Mouse (Mus musculus) megakaryocyte, embryonic 14.5 days (primary cell): ENCODE measurements around the gene Lsmem1. TPM values are rescaled to one million over a fixed set of nuclear protein-coding genes. Genes with fewer than 3 reads are reported as not detected.
A peak's percentile ranks its signal among the peaks of the same experiment; 100 is the strongest.

Source experiments
- H3K27me3 ChIP-seq: replicated peaks from 2 replicates; pipeline ENCODE3; 2012; ENCODE audit warnings: inconsistent platforms
- H3K36me3 ChIP-seq: replicated peaks from 2 replicates; pipeline ENCODE3; 2012; ENCODE audit warnings: low read length, inconsistent platforms, mixed read lengths
- H3K4me1 ChIP-seq: 2 replicates; pipeline ENCODE4 v1.6.1; 2012; ENCODE audit warnings: inconsistent platforms
- H3K4me3 ChIP-seq: replicated peaks from 2 replicates; pipeline ENCODE3; 2012; ENCODE audit warnings: moderate library complexity, mild to moderate bottlenecking, inconsistent platforms
- H3K9me3 ChIP-seq: 2 replicates; pipeline ENCODE4 v1.6.1; 2012; ENCODE audit warnings: inconsistent platforms
- FLI1 ChIP-seq: IDR thresholded peaks from 2 replicates; pipeline ENCODE4 v1.6.1; 2012; ENCODE audit warnings: low read length, inconsistent platforms, mixed read lengths
- GATA1 ChIP-seq: IDR thresholded peaks from 3 replicates; pipeline ENCODE4 v1.6.1; 2012; ENCODE audit warnings: mixed read lengths, low read length, inconsistent platforms, borderline replicate concordance
- polyA plus RNA-seq: library from polyadenylated mRNA; stranded (reverse); fragments of >175 nt; gene quantifications from 2 replicates; pipeline ENCODE4 v1.2.3, GENCODE M21; 2012; ENCODE audit warnings: low replicate concordance; ENCODE audit not compliant: insufficient read depth

The Lsmem1 gene
- polyA plus RNA-seq, 1 experiment = 0.27 TPM

DNA sequence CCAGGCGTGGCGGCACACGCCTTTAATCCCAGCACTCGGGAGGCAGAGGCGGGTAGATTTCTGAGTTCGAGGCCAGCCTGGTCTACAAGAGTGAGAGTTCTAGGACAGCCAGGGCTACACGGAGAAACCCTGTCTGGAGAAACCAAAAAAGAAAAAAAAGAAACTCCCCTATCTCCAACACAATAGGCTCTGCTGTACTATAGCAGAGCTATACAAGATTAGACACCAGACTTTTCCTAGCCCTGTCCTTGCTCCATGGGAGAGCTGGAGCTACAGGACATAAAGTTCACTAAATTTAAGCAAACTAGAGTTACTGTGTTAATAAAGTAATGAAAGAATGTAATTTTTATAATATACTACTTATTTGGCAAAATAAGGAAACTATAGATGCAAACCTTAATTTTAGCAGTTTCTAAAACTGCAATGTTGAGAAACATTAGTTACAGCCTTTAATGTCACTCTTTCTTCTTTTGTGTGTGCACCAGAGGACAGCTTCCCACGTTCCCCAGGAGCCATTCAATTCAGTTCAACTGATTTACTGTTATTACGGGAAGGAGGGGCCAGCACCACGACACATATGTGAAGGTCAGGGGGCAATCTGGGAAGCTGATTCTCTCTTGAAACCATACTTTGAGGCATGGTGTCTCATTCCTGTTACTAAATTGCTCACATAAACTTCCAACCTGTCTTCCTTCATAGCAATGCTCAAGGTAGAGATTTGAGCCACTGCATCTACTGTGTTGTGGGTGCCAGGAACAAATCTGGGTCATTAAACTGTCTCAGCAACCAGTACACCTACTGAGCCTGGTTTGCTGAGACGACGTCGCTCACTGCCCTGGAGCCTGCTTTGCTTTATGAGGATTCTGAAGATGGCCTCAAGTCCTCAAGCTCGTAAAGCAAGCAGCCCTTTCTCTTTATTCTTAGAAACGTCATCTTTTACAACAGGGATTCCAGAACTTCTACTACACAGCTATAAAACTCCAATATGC lies 15.9 kb upstream of the Lsmem1 start:
- H3K4me3 ChIP-seq = no peak overlapping the region
- TF ChIP-seq FLI1 (no peak), GATA1 (no peak)
- H3K27me3 ChIP-seq = no peaks in the 10 kb centered on the region
- peaks cover 83% of the 10 kb centered on the region for H3K36me3 ChIP-seq
- H3K4me1 ChIP-seq = peaks cover 21% of the 10 kb centered on the region
- H3K9me3 ChIP-seq = no peaks in the 10 kb centered on the region

DNA sequence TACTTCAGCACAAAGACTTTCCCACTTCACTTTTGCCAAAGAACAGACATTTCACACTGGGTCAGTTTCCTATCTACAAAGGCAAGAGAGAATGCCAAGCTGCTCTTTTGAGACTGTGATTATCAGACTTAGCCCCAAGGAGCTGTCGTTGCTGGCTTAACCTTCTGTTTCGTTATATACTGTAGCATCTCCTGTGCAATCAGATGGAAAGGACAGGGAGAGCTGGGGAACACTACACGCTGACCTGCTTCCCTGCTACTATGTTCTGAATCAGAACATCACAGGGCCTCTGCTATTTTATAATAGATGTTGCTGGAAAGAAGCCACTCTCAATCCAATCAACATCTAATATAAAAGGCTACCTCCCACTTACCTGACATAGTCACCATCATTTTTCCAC lies 9.8 kb upstream of the Lsmem1 start:
- peaks cover 98% of the 10 kb centered on the region for H3K36me3 ChIP-seq
- no peaks in the 10 kb centered on the region for H3K27me3 ChIP-seq
- 0 out of 2 replicates have a peak, but pooled peaks cover 3% of the 10 kb centered on the region for H3K4me1 ChIP-seq
- TF ChIP-seq GATA1 = no peak
- no peak for TF ChIP-seq FLI1
- no peak overlapping the region for H3K4me3 ChIP-seq
- no peaks in the 10 kb centered on the region for H3K9me3 ChIP-seq

DNA sequence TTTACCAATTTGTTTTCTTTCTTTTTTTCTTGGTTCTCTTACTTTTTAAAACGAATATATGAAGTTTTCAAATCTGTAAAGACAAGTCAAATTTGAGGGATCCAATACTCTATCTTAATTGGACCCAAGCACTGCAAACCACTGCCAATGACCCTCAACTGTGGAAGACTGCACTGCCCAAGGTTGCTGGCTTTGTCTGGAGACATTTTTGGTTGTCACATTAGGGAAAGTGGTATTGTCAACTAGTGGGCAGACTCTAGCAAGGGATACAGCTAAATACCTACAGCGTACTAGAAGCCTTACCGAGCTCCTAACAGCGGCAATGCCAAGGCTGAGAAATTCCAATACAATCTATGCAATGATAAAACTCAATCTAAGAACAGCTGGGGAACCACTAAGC lies 8.6 kb upstream of the Lsmem1 start:
- Histone ChIP-seq H3K9me3 (no peaks in the 10 kb centered on the region), H3K27me3 (no peaks in the 10 kb centered on the region), H3K4me1 (0 out of 2 replicates have a peak, but pooled peaks cover 3% of the 10 kb centered on the region), H3K36me3 (peaks cover 98% of the 10 kb centered on the region), H3K4me3 (no peak overlapping the region)
- TF ChIP-seq GATA1 (no peak), FLI1 (no peak)

DNA sequence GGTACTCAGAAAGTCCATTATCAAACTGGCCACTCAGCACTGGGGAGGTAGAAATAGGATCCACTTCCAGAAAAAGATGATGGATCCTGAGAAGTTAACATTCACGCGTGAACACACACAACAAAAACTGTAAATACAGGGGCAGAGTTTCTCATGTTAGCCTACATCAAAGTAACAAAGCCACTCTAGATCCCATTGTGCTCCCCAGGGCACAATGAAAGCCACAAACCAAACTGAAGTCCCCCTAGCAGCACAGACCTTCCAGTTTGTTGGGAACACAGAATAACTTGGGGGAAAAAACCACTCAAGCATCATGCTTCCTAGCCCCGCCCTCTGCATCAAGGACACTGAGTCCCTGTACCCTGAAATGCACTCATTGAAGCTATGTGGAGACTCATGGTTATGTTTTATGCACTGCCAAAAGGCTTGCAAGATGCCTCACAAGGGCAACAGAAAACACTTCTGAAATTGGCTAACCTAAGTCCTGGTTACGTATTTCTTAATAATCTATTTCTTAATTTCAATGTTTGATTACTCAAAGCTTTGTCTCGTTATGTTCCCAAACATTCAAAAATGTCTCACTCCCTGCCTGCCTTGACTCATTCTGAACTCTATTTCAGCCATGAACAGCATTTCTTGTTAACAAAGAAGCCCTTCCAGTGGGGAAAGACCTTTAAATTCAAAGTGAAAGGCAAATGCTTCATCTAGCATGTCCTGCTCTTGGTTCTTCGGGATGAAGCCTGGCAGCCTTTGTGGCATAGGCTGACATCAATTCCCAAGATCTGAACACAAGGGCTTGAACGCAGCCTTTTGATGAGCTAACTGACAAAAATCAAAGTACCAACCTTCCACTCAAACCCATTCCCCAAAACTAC lies 3.1 kb upstream of the Lsmem1 start:
- H3K9me3 ChIP-seq = no peaks in the 10 kb centered on the region

DNA sequence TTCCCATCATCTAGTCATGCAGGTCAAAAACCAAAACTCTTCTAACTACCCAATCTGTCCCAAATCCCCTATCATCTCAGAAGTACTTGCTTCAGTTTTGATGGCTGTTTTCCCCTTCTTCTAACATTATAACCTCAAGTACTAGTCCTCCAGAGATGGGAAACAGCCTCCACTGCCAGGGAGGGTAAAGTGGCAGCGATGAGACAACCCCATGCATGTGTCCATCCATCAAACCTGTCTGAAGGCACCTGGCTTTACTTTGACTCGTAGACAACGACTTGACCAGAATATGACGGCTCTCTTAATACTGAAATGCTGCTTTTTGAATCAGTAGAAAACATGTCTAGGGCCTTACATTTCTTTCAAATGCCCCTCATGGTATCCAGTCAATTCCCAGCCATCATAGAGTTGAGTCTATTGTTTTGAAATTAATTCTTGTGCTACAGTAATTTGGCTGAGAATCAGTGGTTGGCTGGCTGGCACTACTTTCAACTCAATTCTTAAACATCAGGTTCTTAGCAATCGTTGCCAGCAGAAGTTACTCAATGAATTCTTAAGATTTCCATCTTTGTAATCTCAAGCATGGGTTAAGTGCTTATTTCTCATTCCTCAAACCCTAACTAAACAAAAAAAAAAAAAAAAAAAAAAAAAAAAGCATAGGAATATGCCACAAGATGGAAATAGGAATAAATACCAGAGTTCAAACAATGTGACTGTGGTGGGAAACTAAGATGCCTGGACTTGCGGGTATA lies 1.4 kb upstream of the Lsmem1 start:
- Histone ChIP-seq H3K4me3 (no peak overlapping the region), H3K36me3 (peaks cover 69% of the 10 kb centered on the region)

More for the DNA sequence above, 3.1 kb upstream of the Lsmem1 start:
- no peak overlapping the region for H3K4me3 ChIP-seq
- H3K27me3 ChIP-seq = no peaks in the 10 kb centered on the region
- peaks cover 86% of the 10 kb centered on the region for H3K36me3 ChIP-seq
- H3K4me1 ChIP-seq = peaks cover 31% of the 10 kb centered on the region
- TF ChIP-seq GATA1 (no peak), FLI1 (no peak)

DNA sequence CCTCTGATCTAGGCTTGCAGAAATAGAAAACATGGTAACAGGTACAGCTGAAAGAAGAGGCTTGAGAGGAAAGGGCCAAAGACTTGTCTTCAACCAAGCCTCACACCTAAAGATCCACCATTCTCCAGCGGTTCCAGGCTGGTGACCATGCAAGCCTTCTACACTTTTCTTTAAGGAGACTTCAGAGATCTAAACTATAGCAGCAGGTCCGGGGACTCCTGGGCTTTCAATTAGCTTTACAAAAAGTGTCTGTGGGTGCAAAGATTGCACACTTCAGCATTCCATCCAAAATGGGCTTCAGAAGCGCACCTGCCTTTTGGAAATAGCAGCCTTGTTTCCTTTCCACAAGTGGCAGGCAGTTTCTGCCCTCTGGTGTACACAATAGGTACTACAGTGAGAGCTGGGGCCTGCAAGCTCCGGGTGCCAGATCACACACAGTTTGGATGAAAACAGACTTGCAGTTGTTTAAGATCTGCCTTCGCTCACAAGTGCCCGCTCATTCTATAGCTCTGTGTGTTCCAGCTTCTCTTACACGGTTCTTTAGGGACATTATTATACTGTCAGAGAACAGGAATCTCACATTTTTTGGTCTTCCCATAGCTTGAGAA lies 609 bp upstream of the Lsmem1 start:
- peaks cover 61% of the 10 kb centered on the region for H3K36me3 ChIP-seq
- H3K4me3 ChIP-seq = no peak overlapping the region
- TF ChIP-seq GATA1 (no peak), FLI1 (no peak)
- H3K4me1 ChIP-seq = peaks cover 29% of the 10 kb centered on the region
- H3K27me3 ChIP-seq = no peaks in the 10 kb centered on the region
- no peaks in the 10 kb centered on the region for H3K9me3 ChIP-seq

More for the DNA sequence above, 1.4 kb upstream of the Lsmem1 start:
- Histone ChIP-seq H3K4me1 (peaks cover 29% of the 10 kb centered on the region), H3K27me3 (no peaks in the 10 kb centered on the region), H3K9me3 (no peaks in the 10 kb centered on the region)
- no peak for TF ChIP-seq GATA1
- no peak for TF ChIP-seq FLI1

DNA sequence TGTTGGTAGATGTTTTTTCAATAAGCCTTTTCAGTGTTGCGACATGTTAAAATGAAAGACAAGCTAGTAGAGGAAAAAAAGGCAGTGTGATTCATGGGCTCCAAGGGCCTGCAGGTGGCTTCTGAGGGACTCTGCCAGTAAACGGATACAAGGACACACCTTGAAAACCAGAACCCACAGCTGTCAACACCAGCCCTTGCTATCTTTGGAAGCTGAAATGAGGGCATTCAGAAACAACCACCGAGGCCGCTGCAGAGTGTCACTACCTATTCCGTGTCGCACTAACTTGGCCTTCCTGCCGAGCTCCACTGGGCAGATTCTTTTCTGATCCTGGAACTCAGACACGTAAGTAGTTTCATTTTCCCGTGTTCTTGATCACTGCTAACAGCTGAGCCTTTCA lies 863 bp downstream of the Lsmem1 start:
- Histone ChIP-seq H3K9me3 (no peaks in the 10 kb centered on the region), H3K4me3 (peak overlapping the region; percentile 46), H3K27me3 (no peaks in the 10 kb centered on the region), H3K36me3 (peaks cover 46% of the 10 kb centered on the region), H3K4me1 (peaks cover 29% of the 10 kb centered on the region)
- no peak for TF ChIP-seq GATA1
- no peak for TF ChIP-seq FLI1

DNA sequence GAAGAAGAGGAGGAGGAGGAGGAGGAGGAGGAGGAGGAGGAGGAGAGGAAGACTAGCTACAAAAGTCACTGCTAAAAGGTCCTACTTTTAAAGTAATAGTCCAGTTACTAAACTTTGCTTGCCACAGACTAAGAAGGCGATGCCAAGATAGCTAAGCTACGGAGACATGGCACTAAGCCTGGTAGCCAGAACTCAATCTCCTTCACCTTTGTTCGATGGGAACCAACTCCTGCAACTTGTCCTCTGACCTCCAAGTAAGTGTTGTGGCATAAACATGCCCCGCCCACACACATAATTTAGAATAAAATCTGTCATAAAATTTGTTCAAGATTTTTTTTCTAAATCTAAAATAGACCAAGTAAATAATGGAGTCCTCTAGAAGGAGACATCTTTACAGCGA lies 1.3 kb downstream of the Lsmem1 start:
- Histone ChIP-seq H3K4me1 (peaks cover 29% of the 10 kb centered on the region), H3K9me3 (no peaks in the 10 kb centered on the region), H3K27me3 (no peaks in the 10 kb centered on the region), H3K4me3 (no peak overlapping the region), H3K36me3 (peaks cover 42% of the 10 kb centered on the region)
- TF ChIP-seq FLI1 (no peak), GATA1 (no peak)

DNA sequence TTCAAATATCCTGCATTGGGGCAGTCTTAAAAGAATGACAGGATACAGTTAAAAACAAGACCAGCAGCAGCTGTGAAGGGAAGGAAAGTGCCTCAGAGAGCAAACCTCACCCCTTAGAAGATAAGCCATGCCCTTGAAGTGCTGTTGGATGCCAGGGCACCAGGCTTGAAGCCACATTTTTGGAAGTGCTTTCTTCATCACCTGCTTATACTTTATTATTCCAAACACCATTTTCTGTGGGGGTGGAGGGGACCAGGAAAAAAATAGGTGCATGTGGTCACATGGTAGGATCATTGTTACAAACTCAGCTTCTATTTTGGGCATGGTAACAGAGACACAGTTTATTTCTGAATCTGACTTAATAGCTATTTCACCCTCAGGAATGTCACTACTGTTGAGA lies 1.8 kb downstream of the Lsmem1 start:
- Histone ChIP-seq H3K36me3 (peaks cover 37% of the 10 kb centered on the region), H3K27me3 (no peaks in the 10 kb centered on the region), H3K9me3 (no peaks in the 10 kb centered on the region), H3K4me3 (no peak overlapping the region), H3K4me1 (peaks cover 29% of the 10 kb centered on the region)
- TF ChIP-seq GATA1 (no peak), FLI1 (no peak)
